Mouse (Mus musculus): Measurements from ENCODE around the gene Dcdc2a. TPM values are rescaled to one million over a fixed set of nuclear protein-coding genes. Genes with fewer than 3 reads are reported as not detected.
A peak's percentile ranks its signal among the peaks of the same experiment; 100 is the strongest.

The Dcdc2a gene
- 0.56 and 0.66 TPM in 2 replicates for polyA plus RNA-seq (2015; fragmentation: Nextera tagmentation; extraction: Ambion mirVana)

DNA sequence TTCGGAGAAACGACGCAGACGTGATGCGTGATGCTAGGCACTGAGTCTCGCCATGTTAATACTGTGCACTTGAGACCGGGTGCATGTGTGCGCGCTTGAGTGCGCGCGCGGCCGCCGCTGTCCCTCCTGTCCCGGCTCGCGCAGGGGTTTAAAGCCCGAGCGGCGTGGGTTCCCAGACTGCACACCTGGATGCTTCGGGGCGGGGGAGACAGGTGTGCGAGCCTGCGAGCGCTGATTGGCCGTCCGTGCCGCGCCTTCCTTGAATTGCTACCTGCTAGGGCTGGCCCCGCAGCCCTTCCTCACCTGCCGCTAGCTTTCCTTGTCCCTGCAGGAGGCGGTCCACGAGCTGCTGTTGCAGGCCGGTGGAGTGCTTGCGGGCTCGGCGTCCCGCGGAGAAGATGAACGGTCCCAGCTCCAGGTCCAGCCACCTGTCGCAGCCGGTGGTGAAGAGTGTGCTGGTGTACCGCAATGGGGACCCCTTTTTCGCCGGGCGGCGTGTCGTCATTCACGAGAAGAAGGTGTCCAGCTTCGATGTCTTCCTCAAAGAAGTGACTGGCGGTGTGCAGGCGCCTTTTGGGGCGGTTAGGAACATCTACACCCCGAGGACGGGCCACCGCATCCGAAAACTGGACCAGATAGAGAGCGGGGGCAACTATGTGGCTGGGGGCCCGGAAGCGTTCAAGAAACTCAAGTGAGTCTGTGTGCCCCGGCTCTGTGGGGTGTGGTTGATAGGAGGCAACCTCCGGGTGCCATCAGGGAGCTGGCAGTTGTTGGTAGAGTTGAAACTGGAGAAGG lies at the start of gene Dcdc2a:
Gene Dcdc2a, plus strand, starts transcription at position 132 of the 795 bp plus-strand sequence.
- peaks cover 16% of the 10 kb centered on the region for H3K4me1 ChIP-seq (replicated peaks)
- no peaks in the 10 kb centered on the region for H3K9me3 ChIP-seq (replicated peaks)
- H3K27me3 ChIP-seq: peaks cover 34% of the 10 kb centered on the region
- H3K27ac ChIP-seq: no peak within 1 kb of the TSS
- ATAC-seq (replicated peaks; ENCODE audit: insufficient number of reproducible peaks, insufficient read depth, low FRiP score, low read depth): peak; percentile 35; the same call in 1 of the 2 replicates
- peak within 1 kb of the TSS; percentile 58 for H3K4me3 ChIP-seq
- WGBS: 6% methylated on average over 63 of the region's 63 CpGs
- H3K36me3 ChIP-seq: no peaks in the 10 kb centered on the region
- peak within 1 kb of the TSS; percentile 94 for H3K4me2 ChIP-seq
- peak within 1 kb of the TSS; percentile 38 for H3K9ac ChIP-seq

DNA sequence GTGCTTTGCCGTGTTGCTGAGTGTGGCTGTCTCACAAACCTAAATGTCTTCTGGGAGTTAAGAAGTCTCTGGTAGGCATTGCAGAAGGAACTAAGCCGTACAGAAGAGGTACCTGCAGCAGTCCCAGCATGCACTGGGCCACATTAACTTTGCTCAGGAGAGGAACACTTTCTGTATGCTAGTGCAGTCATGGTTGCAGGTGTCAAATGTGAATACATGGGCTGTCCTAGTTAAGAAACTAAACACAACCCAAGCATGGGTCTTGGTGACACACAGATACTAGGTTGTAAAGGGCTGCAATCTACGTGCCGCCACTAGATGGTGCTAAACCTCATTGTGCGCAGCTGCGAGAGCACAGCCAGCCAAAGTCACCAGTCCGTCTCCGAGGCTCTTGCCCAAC lies 48.7 kb upstream of the Dcdc2a start:
- peaks cover 11% of the 10 kb centered on the region for H3K36me3 ChIP-seq
- no peaks in the 10 kb centered on the region for H3K9me3 ChIP-seq (replicated peaks)
- no peaks in the 10 kb centered on the region for H3K4me1 ChIP-seq (replicated peaks)
- 76% methylated on average over 8 of the region's 8 CpGs for WGBS
- H3K27ac ChIP-seq: no peak overlapping the region
- ATAC-seq (replicated peaks; ENCODE audit: insufficient number of reproducible peaks, insufficient read depth, low FRiP score, low read depth): no peak
- no peak overlapping the region for H3K4me3 ChIP-seq
- H3K9ac ChIP-seq: no peak overlapping the region
- H3K27me3 ChIP-seq: no peaks in the 10 kb centered on the region
- no peak overlapping the region for H3K4me2 ChIP-seq

DNA sequence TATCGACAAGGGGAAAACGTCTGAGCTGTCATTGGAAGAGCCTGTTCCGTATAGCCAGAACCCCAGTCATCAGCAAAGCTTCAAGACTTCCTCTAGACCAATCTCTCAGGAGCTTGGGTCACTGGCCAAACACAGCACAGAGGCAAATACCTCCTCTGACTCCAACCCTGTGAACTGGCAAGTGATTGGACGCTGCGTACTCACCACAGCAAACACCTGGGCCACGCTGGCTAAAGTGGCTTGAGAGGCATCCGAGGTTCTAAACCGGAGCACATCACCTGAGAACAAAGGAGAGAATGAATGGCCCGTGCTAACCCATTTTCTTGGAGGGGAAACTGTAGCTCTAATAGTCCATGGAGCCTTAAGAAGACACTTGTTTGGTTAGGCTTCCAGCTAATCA lies 37.5 kb upstream of the Dcdc2a start:
- H3K36me3 ChIP-seq: peaks cover 3% of the 10 kb centered on the region; the same call in 1 of the 2 replicates
- no peak for ATAC-seq (replicated peaks; ENCODE audit: insufficient number of reproducible peaks, insufficient read depth, low FRiP score, low read depth)
- peaks cover 16% of the 10 kb centered on the region for H3K4me1 ChIP-seq (replicated peaks)
- WGBS: 88% methylated on average over 9 of the region's 9 CpGs
- H3K4me3 ChIP-seq: peak overlapping the region; percentile 74
- no peaks in the 10 kb centered on the region for H3K27me3 ChIP-seq
- H3K27ac ChIP-seq: no peak overlapping the region
- H3K9ac ChIP-seq: no peak overlapping the region
- H3K9me3 ChIP-seq (replicated peaks): no peaks in the 10 kb centered on the region
- peak overlapping the region; percentile 80; the same call in 1 of the 2 replicates for H3K4me2 ChIP-seq

DNA sequence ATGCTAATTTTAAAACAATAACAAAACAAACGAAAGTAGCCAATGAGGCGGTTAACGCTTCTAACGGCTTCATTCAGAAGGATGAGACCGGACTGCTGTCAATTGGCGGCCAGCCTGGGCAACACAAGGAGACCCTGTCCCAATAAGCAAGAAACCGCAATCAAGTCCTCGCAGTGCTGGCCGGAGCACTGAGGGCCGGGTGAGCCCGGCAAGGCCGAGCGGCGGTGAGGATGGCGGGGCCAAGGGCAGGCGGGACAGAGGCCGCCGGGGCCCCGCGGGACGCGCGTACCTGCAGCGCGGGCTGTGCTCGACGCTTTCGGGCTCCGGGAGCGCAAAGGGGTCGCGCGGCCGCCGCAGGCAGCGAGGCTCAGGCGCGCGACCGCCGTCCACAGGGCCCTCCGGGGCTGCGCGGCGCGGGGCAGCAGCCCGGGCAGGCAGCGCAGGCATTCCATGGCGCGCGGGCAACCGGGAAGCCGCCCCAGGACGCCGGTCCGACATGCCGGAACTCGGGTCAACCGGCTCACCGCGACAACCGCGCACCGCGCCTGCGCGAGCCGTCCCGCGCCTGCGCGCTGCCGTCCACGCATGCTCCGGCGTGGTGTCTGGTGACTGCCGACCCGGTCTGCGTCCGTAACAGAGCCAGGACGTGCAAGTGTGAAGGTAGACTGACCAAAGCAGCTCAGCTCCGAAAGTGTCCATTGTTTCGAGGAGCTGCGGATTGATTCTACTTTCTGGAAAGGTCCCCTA lies 35.8 kb upstream of the Dcdc2a start, which contains the start of gene Mrs2:
Gene Mrs2, minus strand, starts transcription at position 587 of the 747 bp plus-strand sequence.
- H3K27me3 ChIP-seq: no peaks in the 10 kb centered on the region
- peaks cover 16% of the 10 kb centered on the region for H3K4me1 ChIP-seq (replicated peaks)
- H3K9ac ChIP-seq: peak within 1 kb of the TSS; percentile 81
- H3K36me3 ChIP-seq: peaks cover 3% of the 10 kb centered on the region; the same call in 1 of the 2 replicates
- H3K4me2 ChIP-seq: peak within 1 kb of the TSS; percentile 80
- peak within 1 kb of the TSS; percentile 85 for H3K27ac ChIP-seq
- peak within 1 kb of the TSS; percentile 74 for H3K4me3 ChIP-seq
- under 1% methylated on average over 84 of the region's 84 CpGs for WGBS
- H3K9me3 ChIP-seq (replicated peaks): no peaks in the 10 kb centered on the region
- ATAC-seq (replicated peaks; ENCODE audit: insufficient number of reproducible peaks, insufficient read depth, low FRiP score, low read depth): peak; percentile 89

DNA sequence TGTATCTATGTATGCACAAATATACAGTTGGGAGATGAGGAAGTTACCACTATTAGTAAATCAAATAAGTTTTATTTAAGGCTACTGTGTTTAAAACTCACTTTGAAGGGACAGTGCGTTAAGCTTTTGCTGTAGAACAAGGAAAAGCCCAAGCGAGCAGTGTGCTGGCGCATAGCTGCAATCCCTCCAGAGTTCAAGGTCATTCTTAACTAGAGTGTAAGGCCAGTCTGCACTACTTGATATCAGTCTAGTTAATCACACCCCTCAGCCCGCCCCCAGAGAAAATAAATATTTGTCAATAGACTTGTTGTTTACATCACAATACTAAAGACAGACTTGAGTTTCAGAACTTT lies 35.3 kb upstream of the Dcdc2a start:
- WGBS: 38% methylated on average over 4 of the region's 4 CpGs
- no peak for ATAC-seq (replicated peaks; ENCODE audit: insufficient number of reproducible peaks, insufficient read depth, low FRiP score, low read depth)

DNA sequence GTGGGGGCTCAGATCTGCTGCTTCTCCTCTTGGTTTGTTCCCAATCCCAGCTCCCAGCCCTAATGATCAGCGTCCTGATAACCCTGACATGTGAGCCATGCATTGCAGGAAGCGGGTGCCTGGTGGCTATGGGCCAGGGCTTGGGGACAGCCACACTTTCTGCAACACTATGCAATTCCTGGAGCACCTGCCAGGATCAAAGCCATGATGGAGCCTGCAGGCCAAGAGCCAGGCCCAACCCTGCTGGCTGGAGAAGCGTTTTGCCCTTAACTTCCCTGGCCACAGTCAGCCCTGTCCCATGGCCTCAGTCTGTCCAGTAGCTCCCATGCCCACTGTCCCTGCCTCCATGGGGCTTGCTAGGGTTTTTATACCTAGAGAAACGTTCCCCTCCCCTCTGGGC lies 33.4 kb upstream of the Dcdc2a start:
- H3K4me2 ChIP-seq: no peak overlapping the region
- WGBS: 69% methylated on average over 4 of the region's 4 CpGs
- ATAC-seq (replicated peaks; ENCODE audit: insufficient number of reproducible peaks, insufficient read depth, low FRiP score, low read depth): no peak

More for the DNA sequence above, 35.3 kb upstream of the Dcdc2a start:
- H3K4me3 ChIP-seq: peak overlapping the region; percentile 74
- H3K27me3 ChIP-seq: no peaks in the 10 kb centered on the region
- H3K9me3 ChIP-seq (replicated peaks): no peaks in the 10 kb centered on the region
- peaks cover 16% of the 10 kb centered on the region for H3K4me1 ChIP-seq (replicated peaks)
- peak overlapping the region; percentile 81; the same call in 1 of the 2 replicates for H3K9ac ChIP-seq
- H3K36me3 ChIP-seq: peaks cover 3% of the 10 kb centered on the region; the same call in 1 of the 2 replicates
- H3K27ac ChIP-seq: peak overlapping the region; percentile 85
- peak overlapping the region; percentile 80 for H3K4me2 ChIP-seq

DNA sequence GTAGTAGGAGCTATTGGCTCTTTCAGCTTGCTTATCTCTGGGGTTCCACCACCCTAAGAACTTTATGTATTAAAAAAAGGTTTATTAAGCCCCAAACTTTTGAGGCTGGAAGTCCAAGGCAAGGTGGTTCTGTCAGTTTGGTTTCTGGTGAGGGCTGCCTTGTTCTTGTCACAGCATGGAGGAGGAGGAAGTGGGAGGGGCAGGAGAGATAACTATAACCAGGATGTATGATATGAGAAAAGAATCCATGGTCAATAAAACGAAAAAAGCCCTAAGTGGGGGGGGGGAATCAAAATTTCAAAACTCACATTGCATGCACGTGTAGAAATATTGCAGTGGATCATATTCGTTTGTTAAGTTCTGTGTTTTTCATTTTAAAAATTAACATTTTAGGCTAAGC lies 32.7 kb upstream of the Dcdc2a start:
- H3K4me1 ChIP-seq (replicated peaks): peaks cover 13% of the 10 kb centered on the region
- ATAC-seq (replicated peaks; ENCODE audit: insufficient number of reproducible peaks, insufficient read depth, low FRiP score, low read depth): no peak

More for the DNA sequence above, 33.4 kb upstream of the Dcdc2a start:
- no peak overlapping the region for H3K9ac ChIP-seq
- no peak overlapping the region for H3K27ac ChIP-seq
- peaks cover 13% of the 10 kb centered on the region for H3K4me1 ChIP-seq (replicated peaks)
- H3K4me3 ChIP-seq: no peak overlapping the region
- H3K36me3 ChIP-seq: peaks cover 3% of the 10 kb centered on the region; the same call in 1 of the 2 replicates
- H3K9me3 ChIP-seq (replicated peaks): no peaks in the 10 kb centered on the region
- no peaks in the 10 kb centered on the region for H3K27me3 ChIP-seq

DNA sequence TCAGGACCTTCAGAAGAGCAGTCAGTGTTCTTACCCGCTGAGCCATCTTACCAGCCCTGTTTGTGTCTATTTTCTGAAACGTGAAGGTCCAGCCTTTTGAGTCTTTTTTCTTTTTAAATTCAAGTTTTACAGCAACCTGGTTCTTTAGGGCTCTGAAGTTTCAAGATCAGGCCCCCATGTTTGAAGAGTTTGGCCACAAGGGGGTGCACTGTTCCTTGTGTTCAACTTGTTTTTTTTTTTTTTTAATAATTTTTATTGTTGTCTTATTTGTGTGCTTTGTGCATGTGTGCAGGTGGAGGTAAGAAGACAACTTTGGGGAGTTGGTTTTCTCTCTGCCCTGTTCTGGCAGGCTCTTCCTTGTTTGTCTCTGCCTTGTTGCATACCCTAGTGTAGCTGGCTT lies 31.1 kb upstream of the Dcdc2a start:
- H3K4me3 ChIP-seq: no peak overlapping the region
- ATAC-seq (replicated peaks; ENCODE audit: insufficient number of reproducible peaks, insufficient read depth, low FRiP score, low read depth): no peak
- 0 out of 2 replicates have a peak, but pooled peaks cover 3% of the 10 kb centered on the region for H3K4me1 ChIP-seq (replicated peaks)
- no peak overlapping the region for H3K4me2 ChIP-seq
- H3K36me3 ChIP-seq: no peaks in the 10 kb centered on the region
- 30% methylated on average over 2 of the region's 2 CpGs for WGBS
- no peak overlapping the region for H3K9ac ChIP-seq
- no peak overlapping the region for H3K27ac ChIP-seq
- H3K9me3 ChIP-seq (replicated peaks): no peaks in the 10 kb centered on the region
- H3K27me3 ChIP-seq: no peaks in the 10 kb centered on the region

More for the DNA sequence above, 32.7 kb upstream of the Dcdc2a start:
- 70% methylated on average over 3 of the region's 3 CpGs for WGBS
- H3K4me3 ChIP-seq: no peak overlapping the region
- no peak overlapping the region for H3K4me2 ChIP-seq
- no peaks in the 10 kb centered on the region for H3K9me3 ChIP-seq (replicated peaks)
- H3K9ac ChIP-seq: no peak overlapping the region
- H3K27ac ChIP-seq: no peak overlapping the region
- H3K36me3 ChIP-seq: no peaks in the 10 kb centered on the region
- H3K27me3 ChIP-seq: no peaks in the 10 kb centered on the region

DNA sequence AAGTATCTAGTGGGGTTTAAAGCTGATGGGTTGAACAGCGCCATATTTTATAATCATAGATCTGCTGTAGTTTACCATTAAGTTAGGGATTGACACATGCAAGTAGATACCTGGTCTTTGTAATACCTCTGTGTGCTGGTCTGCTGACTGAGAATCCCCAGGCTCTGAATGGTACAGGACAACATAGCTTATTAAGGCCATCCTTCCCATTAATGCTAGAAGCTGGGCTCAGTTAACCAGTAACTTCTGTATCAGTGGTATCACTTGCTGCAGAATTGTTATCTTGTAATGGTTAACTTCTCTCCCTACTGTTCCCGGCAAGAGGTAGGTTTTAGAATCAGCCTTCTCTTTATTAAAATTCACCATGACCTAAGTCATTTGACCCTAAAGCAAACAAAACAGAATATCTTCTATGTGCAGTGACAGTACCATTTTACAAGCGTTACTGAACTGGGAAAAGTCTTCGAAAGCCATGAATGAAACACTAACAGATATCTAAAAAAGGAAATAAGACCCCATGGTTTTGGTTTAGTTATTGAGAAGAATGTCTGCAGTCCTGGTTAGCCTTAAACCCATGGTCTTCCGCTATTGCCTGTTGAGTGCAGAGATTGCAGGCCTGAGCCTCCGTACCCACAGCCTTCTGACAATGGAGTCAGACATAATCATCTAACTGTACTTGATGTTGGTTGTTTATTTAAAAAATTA lies 29.2 kb upstream of the Dcdc2a start:
- WGBS: 84% methylated on average over 6 of the region's 6 CpGs
- Histone ChIP-seq H3K9me3 (replicated peaks) (no peaks in the 10 kb centered on the region), H3K27me3 (no peaks in the 10 kb centered on the region), H3K36me3 (no peaks in the 10 kb centered on the region), H3K4me3 (no peak overlapping the region), H3K27ac (no peak overlapping the region), H3K9ac (no peak overlapping the region), H3K4me2 (no peak overlapping the region), H3K4me1 (replicated peaks) (no peaks in the 10 kb centered on the region)
- ATAC-seq (replicated peaks; ENCODE audit: insufficient number of reproducible peaks, insufficient read depth, low FRiP score, low read depth): no peak

DNA sequence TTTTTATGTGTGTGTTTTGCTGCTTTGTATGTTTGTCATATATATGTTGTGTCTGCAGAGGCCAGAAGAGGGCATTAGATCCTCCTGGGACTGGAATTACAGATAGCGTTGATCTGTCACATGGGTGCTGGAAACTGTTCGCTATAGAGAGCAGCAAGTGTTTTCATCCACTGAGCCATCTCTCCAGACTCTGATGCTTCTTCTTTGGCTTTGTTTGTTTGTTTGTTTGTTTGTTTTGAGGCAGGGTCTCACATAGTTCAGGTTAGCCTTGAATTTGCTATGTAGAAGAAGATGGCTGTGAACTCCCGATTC lies 28.7 kb upstream of the Dcdc2a start:
- H3K9ac ChIP-seq: no peak overlapping the region
- H3K4me3 ChIP-seq: no peak overlapping the region
- H3K4me2 ChIP-seq: no peak overlapping the region
- ATAC-seq (replicated peaks; ENCODE audit: insufficient number of reproducible peaks, insufficient read depth, low FRiP score, low read depth): no peak
- H3K27me3 ChIP-seq: no peaks in the 10 kb centered on the region
- H3K27ac ChIP-seq: no peak overlapping the region
- 73% methylated on average over 3 of the region's 3 CpGs for WGBS
- H3K9me3 ChIP-seq (replicated peaks): no peaks in the 10 kb centered on the region
- no peaks in the 10 kb centered on the region for H3K36me3 ChIP-seq
- no peaks in the 10 kb centered on the region for H3K4me1 ChIP-seq (replicated peaks)

DNA sequence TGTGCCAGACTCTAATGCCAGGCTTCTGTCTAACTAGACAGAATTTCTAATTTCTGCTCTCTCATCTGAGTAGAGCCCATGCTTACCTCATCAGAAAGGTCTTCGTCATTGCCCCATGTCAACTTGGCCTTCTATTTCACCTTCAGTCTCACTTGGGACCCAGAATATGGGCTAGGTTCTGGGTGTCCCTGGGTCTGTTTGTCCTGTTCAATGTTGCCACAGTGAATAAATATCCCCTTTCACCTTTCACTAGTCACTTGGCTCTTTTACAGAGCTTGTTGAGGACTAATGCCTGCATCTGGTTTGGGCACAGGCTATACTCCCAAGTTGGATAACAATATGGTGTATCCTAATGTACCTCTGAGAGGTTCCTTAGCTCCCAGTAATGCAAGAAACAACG lies 16.3 kb upstream of the Dcdc2a start:
- Histone ChIP-seq H3K27me3 (no peaks in the 10 kb centered on the region), H3K4me2 (no peak overlapping the region), H3K36me3 (no peaks in the 10 kb centered on the region), H3K9ac (no peak overlapping the region), H3K4me1 (replicated peaks) (no peaks in the 10 kb centered on the region), H3K27ac (no peak overlapping the region), H3K4me3 (no peak overlapping the region), H3K9me3 (replicated peaks) (no peaks in the 10 kb centered on the region)
- 61% methylated on average over 2 of the region's 2 CpGs for WGBS
- ATAC-seq (replicated peaks; ENCODE audit: insufficient number of reproducible peaks, insufficient read depth, low FRiP score, low read depth): no peak

Measured in heart, embryonic 15.5 days (tissue).